Comparison of ENCODE assay signal across 28 mouse cellular contexts in the genomic region with DNA sequence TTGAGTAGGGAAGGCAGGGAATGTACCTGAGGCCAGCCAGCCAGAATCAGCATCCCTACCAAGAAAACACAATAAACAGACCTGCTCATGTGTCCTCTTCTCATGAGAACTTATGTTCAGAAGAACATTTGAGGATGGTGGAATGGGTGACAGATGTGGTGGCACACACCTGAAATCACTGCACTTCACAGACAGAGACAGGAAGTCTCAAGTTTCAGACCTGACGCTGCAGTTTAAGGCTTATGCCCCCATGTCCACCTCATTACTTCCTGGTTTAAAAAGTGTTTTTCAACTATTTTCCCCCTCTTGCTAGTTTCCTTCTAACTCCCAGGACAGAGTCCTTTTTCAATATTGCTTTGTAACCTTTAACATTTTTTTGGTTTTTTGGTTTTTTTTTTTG. TPM values are rescaled to one million over a fixed set of nuclear protein-coding genes. Genes with fewer than 3 reads are reported as not detected.
A peak's percentile ranks its signal among the peaks of the same experiment; 100 is the strongest.
DNase-seq lines count a peak whose midpoint lies in the region; ATAC-seq lines count a peak whose summit lies in the region.
"Had no signal": no experiment of that assay in that cellular context is flagged by ENCODE, and none has a peak within 500 bp of the region (broad histone marks: within the 10 kb centered on the region; RNA-seq: fewer than 3 reads in every experiment).

No protein-coding gene starts in this region.

- peaks cover 1% of the 10 kb centered on the region; the same call in 1 of the 2 replicates for H3K36me3 ChIP-seq in splenic B cell, adult 2 months (ENCODE audit: control insufficient read depth, insufficient read depth, low read length, poor library complexity, severe bottlenecking)
- peaks cover 13% of the 10 kb centered on the region for H3K36me3 ChIP-seq in forebrain, embryonic 15.5 days

- no peak overlapping the region for H3K9ac ChIP-seq in forebrain, embryonic 15.5 days (replicated peaks)
- H3K9ac ChIP-seq: embryonic facial prominence, embryonic 13.5 days; forebrain, embryonic 12.5 days; hindbrain, embryonic 12.5 days; hindbrain, embryonic 15.5 days; intestine, embryonic 15.5 days had no signal

- peak; percentile 8 for DNase-seq in thymus, postnatal 0 days (ENCODE audit: low spot score)
- no peak for DNase-seq in thymus, adult 18-20 months
- peak; percentile 8 for DNase-seq in T-cell, adult 2 months (ENCODE audit: low spot score)
- DNase-seq in splenic B cell, adult 2 months (ENCODE audit: low read depth, low spot score): peak; percentile 22
- DNase-seq in gastrocnemius, postnatal 14 days: no peak
- DNase-seq: adrenal gland, adult 2 months; adrenal gland, postnatal 14 days; cerebellum, adult 11 months; cerebellum, adult 8-10 months; cerebellum, postnatal 10 days; cerebellum, postnatal 36 days; embryo, embryonic 11 days; gastrocnemius, postnatal 10 days; heart, adult 11 months; kidney, adult 11 months had no signal

- H3K4me1 ChIP-seq in forebrain, embryonic 15.5 days: peaks cover 38% of the 10 kb centered on the region

- H3K9me3 ChIP-seq in forebrain, embryonic 15.5 days: no peaks in the 10 kb centered on the region
- H3K9me3 ChIP-seq: embryonic facial prominence, embryonic 10.5 days; embryonic facial prominence, embryonic 13.5 days; forebrain, embryonic 12.5 days; hindbrain, embryonic 12.5 days; hindbrain, embryonic 15.5 days; intestine, embryonic 15.5 days had no signal

- ATAC-seq in forebrain, embryonic 15.5 days (replicated peaks): no peak
- ATAC-seq: forebrain, embryonic 16.5 days; intestine, embryonic 15.5 days had no signal

- H3K4me3 ChIP-seq in forebrain, embryonic 15.5 days: no peak overlapping the region
- H3K4me3 ChIP-seq: embryonic facial prominence, embryonic 10.5 days; embryonic facial prominence, embryonic 13.5 days; erythroblast, embryonic 14.5 days; forebrain, embryonic 12.5 days; hindbrain, embryonic 12.5 days; hindbrain, embryonic 15.5 days; intestine, embryonic 15.5 days had no signal

- H3K4me2 ChIP-seq in forebrain, embryonic 15.5 days (replicated peaks): no peak overlapping the region
- H3K4me2 ChIP-seq: embryonic facial prominence, embryonic 13.5 days; forebrain, embryonic 12.5 days; heart, embryonic 11.5 days; hindbrain, embryonic 12.5 days; hindbrain, embryonic 15.5 days; intestine, embryonic 15.5 days had no signal

- intact Hi-C loops in gastrocnemius, postnatal 14 days (cut with DNase I; ENCODE audit: low total_unique reads): no loop called here

- WGBS in forebrain, embryonic 15.5 days: 88% methylated on average over 1 of the region's 1 CpGs

- no peaks in the 10 kb centered on the region for H3K27me3 ChIP-seq in splenic B cell, adult 2 months (ENCODE audit: control insufficient read depth, insufficient read depth, low read length, poor library complexity, severe bottlenecking)
- H3K27me3 ChIP-seq in forebrain, embryonic 15.5 days: no peaks in the 10 kb centered on the region
- H3K27me3 ChIP-seq: embryonic facial prominence, embryonic 13.5 days; forebrain, embryonic 12.5 days; hindbrain, embryonic 12.5 days; hindbrain, embryonic 15.5 days; intestine, embryonic 15.5 days had no signal

- H3K27ac ChIP-seq in forebrain, embryonic 15.5 days (replicated peaks): no peak overlapping the region
- H3K27ac ChIP-seq: embryonic facial prominence, embryonic 10.5 days; embryonic facial prominence, embryonic 13.5 days; forebrain, embryonic 12.5 days; hindbrain, embryonic 12.5 days; hindbrain, embryonic 15.5 days; intestine, embryonic 15.5 days had no signal

RNA-seq across cellular contexts. Expression of a gene that starts 2.3 kb away (rescaled TPM):
- polyA plus RNA-seq in thymus, postnatal 0 days (2015; fragmentation: Nextera tagmentation; extraction: Ambion mirVana): 45.0 and 52.4 TPM in 2 replicates
- total RNA-seq in gastrocnemius, postnatal 14 days (2021): 1 to 10 TPM; 4.8 to 5.1 TPM
- 39.3 and 40.7 TPM in 2 replicates for polyA plus RNA-seq in forebrain, embryonic 15.5 days (2015; fragmentation: Nextera tagmentation; extraction: Ambion mirVana)

RNA-seq across cellular contexts. Expression of a gene that starts 2.4 kb away (rescaled TPM):
- polyA plus RNA-seq in thymus, postnatal 0 days (2015; fragmentation: Nextera tagmentation; extraction: Ambion mirVana): 644 and 686 TPM in 2 replicates
- 100 to 1,000 TPM; 725 to 812 TPM for total RNA-seq in gastrocnemius, postnatal 14 days (2021)
- 519 and 533 TPM in 2 replicates for polyA plus RNA-seq in forebrain, embryonic 15.5 days (2015; fragmentation: Nextera tagmentation; extraction: Ambion mirVana)

RNA-seq across cellular contexts. Expression of a gene that starts 34.3 kb away (rescaled TPM):
- 14.0 and 16.0 TPM in 2 replicates for polyA plus RNA-seq in thymus, postnatal 0 days (2015; fragmentation: Nextera tagmentation; extraction: Ambion mirVana)
- total RNA-seq in gastrocnemius, postnatal 14 days (2021): 1 to 10 TPM; 6.0 to 6.6 TPM
- polyA plus RNA-seq in forebrain, embryonic 15.5 days (2015; fragmentation: Nextera tagmentation; extraction: Ambion mirVana): 14.9 and 15.8 TPM in 2 replicates

RNA-seq across cellular contexts. Expression of a gene that starts 48.5 kb away (rescaled TPM):
- 0.12 and 0.14 TPM in 2 replicates for polyA plus RNA-seq in thymus, postnatal 0 days (2015; fragmentation: Nextera tagmentation; extraction: Ambion mirVana)
- under 1 TPM; 0.40 to 0.74 TPM for total RNA-seq in gastrocnemius, postnatal 14 days (2021)
- polyA plus RNA-seq in forebrain, embryonic 15.5 days (2015; fragmentation: Nextera tagmentation; extraction: Ambion mirVana): 1.4 and 1.7 TPM in 2 replicates
- total RNA-seq: ES-E14; hematopoietic stem cell, adult 5-6 weeks had no signal
- polyA plus RNA-seq: C2C12 had no signal

Comparison
In these comparisons a context has a peak if more than half of its experiments do, and no peak if none do; other contexts are left out.
1. DNase-seq: peak in thymus, postnatal 0 days (single experiment), T-cell, adult 2 months (single experiment) and splenic B cell, adult 2 months (single experiment); none in thymus, adult 18-20 months (0 of 2) and gastrocnemius, postnatal 14 days (single experiment).